Mouse (Mus musculus): ENCODE results near the gene Gm11037.

DNA sequence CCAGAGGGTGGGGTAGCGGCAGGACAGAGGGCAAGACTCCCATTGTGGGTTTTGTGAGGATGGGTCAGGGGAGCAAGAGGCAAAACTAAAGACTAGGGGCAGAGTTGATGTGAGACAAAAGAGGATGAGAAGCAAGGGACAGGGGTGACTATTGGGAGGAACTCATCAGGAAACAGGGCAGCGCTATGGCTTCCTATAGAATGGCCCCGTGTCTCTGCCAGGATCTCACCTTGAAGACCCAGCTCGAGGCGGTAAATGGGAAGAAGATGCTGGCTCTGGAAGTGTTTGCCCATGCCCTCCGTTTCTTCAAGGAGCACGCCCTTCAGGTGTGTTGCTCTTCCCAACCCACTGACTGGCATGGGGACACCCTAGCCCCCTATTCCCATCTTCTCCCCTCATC is 5.5 kb downstream of the Gm11037 start:
- TF ChIP-seq CTCF (IDR thresholded peaks at IDR 0.05; ENCODE audit: extremely low read depth, insufficient read depth, low read length), result no peak
- TF ChIP-seq POLR2A (IDR thresholded peaks at IDR 0.05; ENCODE audit: extremely low read depth, insufficient read depth, low read length), result no peak
